Comparison of ENCODE assay signal across 23 mouse cellular contexts in the genomic region with DNA sequence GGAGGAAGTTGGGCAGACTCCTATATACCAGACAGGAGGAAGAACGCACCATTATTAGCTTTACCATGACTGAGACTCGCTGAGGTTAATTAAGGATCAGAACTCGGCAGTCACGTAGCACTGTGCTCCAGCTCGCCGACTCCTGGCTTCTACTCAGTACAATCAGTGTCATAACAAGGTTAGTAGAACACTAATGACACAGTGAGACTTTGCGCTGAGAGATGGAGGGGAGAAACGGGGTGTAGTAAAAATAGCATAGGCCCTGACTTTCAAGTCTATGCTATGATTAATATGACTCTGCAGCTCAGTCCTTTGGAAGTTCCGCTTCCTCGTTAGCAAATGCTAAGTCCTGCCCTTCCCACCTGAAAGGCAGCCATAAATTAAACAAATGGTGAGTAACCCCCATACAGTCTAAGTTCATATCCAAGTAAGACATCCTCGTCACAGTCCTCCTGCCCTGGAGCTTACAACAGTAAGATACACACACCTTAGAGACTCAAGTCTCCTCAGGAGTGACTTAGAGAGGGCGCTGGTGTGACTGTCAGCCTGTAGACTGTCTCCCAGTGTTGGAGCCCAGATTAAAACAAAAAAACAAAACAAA. TPM values are rescaled to one million over a fixed set of nuclear protein-coding genes. Genes with fewer than 3 reads are reported as not detected.
A peak's percentile ranks its signal among the peaks of the same experiment; 100 is the strongest.
DNase-seq lines count a peak whose midpoint lies in the region; ATAC-seq lines count a peak whose summit lies in the region.
"Had no signal": no experiment of that assay in that cellular context is flagged by ENCODE, and none has a peak within 500 bp of the region (broad histone marks: within the 10 kb centered on the region; RNA-seq: fewer than 3 reads in every experiment).

No protein-coding gene starts in this region.

- no peak overlapping the region; the same call in 1 of the 2 replicates for H3K27ac ChIP-seq in stomach, embryonic 16.5 days (ENCODE audit: low read length)
- H3K27ac ChIP-seq: embryonic facial prominence, embryonic 13.5 days; forebrain, embryonic 15.5 days; hindbrain, embryonic 13.5 days; limb, embryonic 13.5 days; liver, embryonic 13.5 days; lung, embryonic 15.5 days; midbrain, embryonic 13.5 days; neural tube, embryonic 12.5 days had no signal

- no peak overlapping the region for H3K9ac ChIP-seq in stomach, embryonic 16.5 days (ENCODE audit: low read length)
- H3K9ac ChIP-seq: embryonic facial prominence, embryonic 13.5 days; forebrain, embryonic 15.5 days; hindbrain, embryonic 13.5 days; limb, embryonic 13.5 days; liver, embryonic 13.5 days; lung, embryonic 15.5 days; midbrain, embryonic 13.5 days; neural tube, embryonic 12.5 days had no signal

- no peaks in the 10 kb centered on the region for H3K27me3 ChIP-seq in stomach, embryonic 16.5 days (ENCODE audit: control insufficient read depth, insufficient read depth, low read length)
- H3K27me3 ChIP-seq: embryonic facial prominence, embryonic 13.5 days; forebrain, embryonic 15.5 days; hindbrain, embryonic 13.5 days; limb, embryonic 13.5 days; liver, embryonic 13.5 days; lung, embryonic 15.5 days; midbrain, embryonic 13.5 days; neural tube, embryonic 12.5 days had no signal

- H3K4me1 ChIP-seq in stomach, embryonic 16.5 days (ENCODE audit: control insufficient read depth, insufficient read depth, low read length): peaks cover 6% of the 10 kb centered on the region
- H3K4me1 ChIP-seq: lung, embryonic 15.5 days had no signal

- intact Hi-C loops in heart, postnatal 36 days (cut with DNase I): no loop called here
- intact Hi-C loops in heart, postnatal 10 days (cut with DNase I): no loop called here

- WGBS in stomach, embryonic 16.5 days: 64% methylated on average over 12 of the region's 12 CpGs

- no peak overlapping the region for H3K4me3 ChIP-seq in stomach, embryonic 16.5 days (replicated peaks; ENCODE audit: low read length)
- H3K4me3 ChIP-seq: embryonic facial prominence, embryonic 13.5 days; forebrain, embryonic 15.5 days; hindbrain, embryonic 13.5 days; limb, embryonic 13.5 days; liver, embryonic 13.5 days; lung, embryonic 15.5 days; midbrain, embryonic 13.5 days; neural tube, embryonic 12.5 days had no signal

- peak; percentile 60 for ATAC-seq in stomach, embryonic 16.5 days (ENCODE audit: insufficient read depth, low FRiP score)
- no peak for ATAC-seq in megakaryocyte progenitor cell, adult 5-6 weeks (replicated peaks; ENCODE audit: poor library complexity)
- ATAC-seq: activated CD4-positive, CD25-positive, alpha-beta regulatory T cell, adult 4 months; forebrain, embryonic 15.5 days; inflammation-experienced regulatory T-cells, adult 6 months; midbrain, embryonic 13.5 days had no signal

- H3K4me2 ChIP-seq in stomach, embryonic 16.5 days (ENCODE audit: low read depth, low read length): no peak overlapping the region
- H3K4me2 ChIP-seq: embryonic facial prominence, embryonic 13.5 days; forebrain, embryonic 15.5 days; hindbrain, embryonic 13.5 days; limb, embryonic 13.5 days; liver, embryonic 13.5 days; lung, embryonic 15.5 days; midbrain, embryonic 13.5 days; neural tube, embryonic 12.5 days had no signal

- no peaks in the 10 kb centered on the region for H3K36me3 ChIP-seq in stomach, embryonic 16.5 days (ENCODE audit: control insufficient read depth, insufficient read depth, low read length)

- DNase-seq in adrenal gland, adult 8-10 months: peak; percentile 28
- no peak for DNase-seq in adrenal gland, postnatal 4 days (ENCODE audit: low spot score in 2 of 2)
- DNase-seq in heart, adult 9 months (ENCODE audit: low spot score in 2 of 2): peak; percentile 16 to 40
- no peak for DNase-seq in heart, postnatal 36 days
- peak; percentile 27 to 54 for DNase-seq in heart, postnatal 10 days
- DNase-seq in yolk sac, embryonic 10.5 days (ENCODE audit: low spot score): no peak
- DNase-seq: cerebellum, adult 11 months; cerebellum, postnatal 10 days; liver, embryonic 13.5 days; right cerebral cortex, adult 18-20 months had no signal

- no peaks in the 10 kb centered on the region for H3K9me3 ChIP-seq in stomach, embryonic 16.5 days (replicated peaks; ENCODE audit: control insufficient read depth, low read length)
- H3K9me3 ChIP-seq: embryonic facial prominence, embryonic 13.5 days; forebrain, embryonic 15.5 days; G1E; hindbrain, embryonic 13.5 days; limb, embryonic 13.5 days; liver, embryonic 13.5 days; lung, embryonic 15.5 days; midbrain, embryonic 13.5 days; neural tube, embryonic 12.5 days had no signal

RNA-seq across cellular contexts. Expression of a gene that starts 17.7 kb away (rescaled TPM):
- total RNA-seq in adrenal gland, adult 8-10 months (2022): under 1 TPM; 0.23 to 0.71 (median 0.41) TPM
- under 1 TPM; 0.39 to 0.56 TPM for total RNA-seq in adrenal gland, postnatal 4 days (2021)
- not detected for total RNA-seq in heart, postnatal 36 days (2021)
- total RNA-seq in heart, postnatal 10 days (2021): under 1 TPM; 0.19 to 0.22 TPM
- polyA plus RNA-seq in stomach, embryonic 16.5 days (2015; fragmentation: Nextera tagmentation; extraction: Ambion mirVana): 0.65 and 0.88 TPM in 2 replicates
- total RNA-seq in megakaryocyte progenitor cell, adult 5-6 weeks (2015): not detected in 2 replicates
- not detected in 2 replicates for total RNA-seq in megakaryocyte progenitor cell, adult 5-6 weeks (2017)
- total RNA-seq: granulocyte monocyte progenitor cell, adult 5-6 weeks had no signal
- polyA plus RNA-seq: activated CD4-positive, CD25-positive, alpha-beta regulatory T cell, adult 4 months; G1E; inflammation-experienced regulatory T-cells, adult 6 months; lung, embryonic 15.5 days had no signal

Comparison
In these comparisons a context has a peak if more than half of its experiments do, and no peak if none do; other contexts are left out.
1. DNase-seq: peak in adrenal gland, adult 8-10 months (single experiment), heart, adult 9 months (2 of 2) and heart, postnatal 10 days (2 of 2); none in adrenal gland, postnatal 4 days (0 of 2), heart, postnatal 36 days (0 of 2) and yolk sac, embryonic 10.5 days (single experiment).